Mouse (Mus musculus): ENCODE data around the gene Mrtfb. TPM values are rescaled to one million over a fixed set of nuclear protein-coding genes. Genes with fewer than 3 reads are reported as not detected.
"Not testable (repeated sequence)": the region's sequence is repeated elsewhere in the genome, so short reads cannot be mapped to it uniquely, and the experiment has no call there.

Mrtfb gene
- polyA plus RNA-seq, 1 experiment from 2014 or later, result 28.9 TPM

DNA sequence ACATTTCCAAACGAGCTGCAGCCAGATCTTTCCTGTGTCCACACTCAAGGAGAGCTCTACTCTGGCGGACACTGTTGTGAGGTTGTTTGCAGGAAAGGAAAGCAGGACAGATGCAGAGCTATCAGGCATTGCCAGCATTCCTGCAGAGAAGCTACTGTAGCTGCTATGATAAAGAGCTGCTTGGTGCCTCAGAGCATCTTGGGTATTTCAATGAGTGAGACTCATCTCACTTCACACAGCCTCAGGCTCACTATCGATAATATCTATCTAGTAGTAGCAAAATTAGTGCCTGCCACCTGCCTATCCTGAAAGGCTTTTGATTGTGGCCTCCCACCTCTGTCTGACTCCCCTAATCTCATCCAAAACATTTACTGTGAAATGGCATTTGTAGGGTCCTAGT is 73.4 kb downstream of the Mrtfb start:
- 80% methylated on average over 3 of the region's 3 CpGs for WGBS
- no peak for ATAC-seq (ENCODE audit: insufficient number of reproducible peaks, insufficient read depth, low FRiP score, low TSS enrichment, low read depth)
- H3K9ac ChIP-seq, result no peak overlapping the region
- H3K36me3 ChIP-seq, result peaks cover 25% of the 10 kb centered on the region
- no peaks in the 10 kb centered on the region for H3K27me3 ChIP-seq
- no peaks in the 10 kb centered on the region for H3K9me3 ChIP-seq
- no peaks in the 10 kb centered on the region for H3K4me1 ChIP-seq
- no peak overlapping the region for H3K4me2 ChIP-seq
- H3K27ac ChIP-seq, result no peak overlapping the region
- H3K4me3 ChIP-seq, result no peak overlapping the region

DNA sequence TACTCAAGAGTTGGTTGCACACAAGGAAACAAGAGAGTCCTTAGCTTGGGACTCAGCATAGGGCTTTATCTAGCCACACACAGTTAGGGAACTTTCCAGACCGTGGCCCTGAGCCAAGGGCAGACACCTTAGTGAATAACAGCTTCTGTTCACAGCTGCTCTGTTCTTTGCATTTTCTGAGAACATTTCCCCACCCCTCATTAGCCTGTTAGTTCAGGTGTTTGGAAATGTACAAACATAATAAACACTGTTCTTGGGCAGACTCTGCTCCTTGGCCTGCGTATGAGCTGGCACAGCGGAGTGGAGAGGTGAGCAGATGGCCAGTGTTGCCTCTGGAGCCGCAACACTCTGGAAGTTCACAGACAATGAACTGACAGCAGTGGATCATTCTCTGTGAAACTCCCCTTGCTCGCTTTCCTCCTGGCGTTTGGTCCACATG is 74.0 kb downstream of the Mrtfb start:
- WGBS, result 81% methylated on average over 6 of the region's 6 CpGs
- Histone ChIP-seq H3K4me1 (no peaks in the 10 kb centered on the region), H3K27me3 (no peaks in the 10 kb centered on the region), H3K9ac (no peak overlapping the region), H3K36me3 (peaks cover 25% of the 10 kb centered on the region), H3K27ac (no peak overlapping the region), H3K4me2 (no peak overlapping the region), H3K9me3 (no peaks in the 10 kb centered on the region), H3K4me3 (no peak overlapping the region)
- no peak for ATAC-seq (ENCODE audit: insufficient number of reproducible peaks, insufficient read depth, low FRiP score, low TSS enrichment, low read depth)

DNA sequence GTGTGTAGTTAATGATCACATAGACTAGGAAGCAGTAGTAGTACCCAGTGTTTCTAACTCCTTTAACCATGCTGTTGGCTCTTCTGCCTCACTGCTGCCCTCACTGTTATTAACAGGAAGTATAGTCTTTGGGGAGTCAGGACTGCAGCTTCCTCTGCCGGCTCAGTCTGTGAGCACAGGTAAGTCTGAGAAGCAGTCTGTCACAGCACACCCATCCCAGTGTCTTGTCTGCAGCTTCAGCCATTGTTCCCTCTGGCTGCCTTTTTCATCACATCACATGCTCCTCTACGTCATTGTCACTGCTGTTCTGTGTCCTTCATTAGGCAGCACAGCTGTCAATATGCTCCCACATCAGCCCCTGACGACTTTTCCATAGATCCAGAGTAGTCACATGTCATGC is 75.6 kb downstream of the Mrtfb start:
- no peak for ATAC-seq (ENCODE audit: insufficient number of reproducible peaks, insufficient read depth, low FRiP score, low TSS enrichment, low read depth)
- Histone ChIP-seq H3K27me3 (no peaks in the 10 kb centered on the region), H3K36me3 (peaks cover 19% of the 10 kb centered on the region)

DNA sequence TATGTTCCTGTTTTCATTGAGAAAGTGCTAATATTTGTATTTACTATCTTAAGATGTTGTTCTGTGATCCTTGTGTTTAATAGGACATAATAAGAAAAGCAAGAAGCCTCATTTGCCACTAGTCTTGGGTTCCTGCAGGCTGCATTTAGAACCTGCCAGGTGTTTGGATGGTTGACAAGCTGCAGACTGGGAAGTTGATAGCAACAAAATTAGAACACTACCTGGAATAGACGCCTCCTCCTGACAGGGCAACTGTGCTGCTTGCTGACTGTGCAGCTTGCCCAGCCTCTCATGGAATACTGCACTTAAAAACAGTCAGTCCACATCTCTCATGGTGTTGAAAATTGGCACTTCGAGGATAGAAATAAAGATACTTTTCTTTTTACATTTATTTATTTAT is 76.3 kb downstream of the Mrtfb start:
- H3K4me3 ChIP-seq, result no peak overlapping the region
- H3K27ac ChIP-seq, result no peak overlapping the region
- peaks cover 12% of the 10 kb centered on the region; the same call in 1 of the 2 replicates for H3K36me3 ChIP-seq
- no peak overlapping the region for H3K9ac ChIP-seq
- ATAC-seq (ENCODE audit: insufficient number of reproducible peaks, insufficient read depth, low FRiP score, low TSS enrichment, low read depth), result no peak
- H3K27me3 ChIP-seq, result no peaks in the 10 kb centered on the region
- no peak overlapping the region for H3K4me2 ChIP-seq
- no peaks in the 10 kb centered on the region for H3K4me1 ChIP-seq
- H3K9me3 ChIP-seq, result no peaks in the 10 kb centered on the region
- 83% methylated on average over 2 of the region's 2 CpGs for WGBS

More for the DNA sequence above, 75.6 kb downstream of the Mrtfb start:
- Histone ChIP-seq H3K27ac (no peak overlapping the region), H3K9ac (no peak overlapping the region), H3K4me2 (no peak overlapping the region), H3K4me3 (no peak overlapping the region), H3K4me1 (no peaks in the 10 kb centered on the region), H3K9me3 (no peaks in the 10 kb centered on the region)
- 61% methylated on average over 3 of the region's 3 CpGs for WGBS

DNA sequence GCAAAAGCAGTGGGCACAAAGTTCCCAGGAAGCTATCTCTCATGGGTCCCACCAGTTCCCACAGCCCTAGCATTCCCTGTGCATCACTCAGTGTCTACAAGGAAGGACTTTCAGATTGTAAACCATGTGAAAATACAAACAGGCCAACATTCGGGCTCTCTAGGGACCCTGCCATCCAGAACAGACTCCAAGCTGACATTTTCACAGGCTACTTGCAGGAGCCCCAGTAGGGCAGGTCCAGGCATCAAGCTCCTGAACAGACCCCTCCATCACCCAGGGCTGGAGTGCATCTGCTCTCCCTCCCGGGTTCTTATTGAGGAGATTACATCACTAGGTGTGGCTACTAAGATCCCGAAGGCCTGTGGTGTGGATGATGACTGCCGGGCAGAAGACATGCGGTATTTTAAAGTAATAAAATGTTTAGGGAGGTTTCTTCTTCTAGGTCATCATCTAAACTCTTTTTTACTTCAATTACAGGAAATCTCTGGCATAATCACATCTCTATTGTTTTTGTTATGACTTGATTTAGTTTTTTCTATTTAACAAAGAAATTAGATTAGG is 77.6 kb downstream of the Mrtfb start:
- Histone ChIP-seq H3K4me1 (peaks cover 4% of the 10 kb centered on the region; the same call in 1 of the 2 replicates), H3K9me3 (no peaks in the 10 kb centered on the region), H3K9ac (no peak overlapping the region), H3K36me3 (0 out of 2 replicates have a peak, but pooled peaks cover 6% of the 10 kb centered on the region), H3K27me3 (no peaks in the 10 kb centered on the region), H3K4me2 (no peak overlapping the region), H3K4me3 (no peak overlapping the region), H3K27ac (no peak overlapping the region)
- no peak for ATAC-seq (ENCODE audit: insufficient number of reproducible peaks, insufficient read depth, low FRiP score, low TSS enrichment, low read depth)
- 83% methylated on average over 5 of the region's 5 CpGs for WGBS

DNA sequence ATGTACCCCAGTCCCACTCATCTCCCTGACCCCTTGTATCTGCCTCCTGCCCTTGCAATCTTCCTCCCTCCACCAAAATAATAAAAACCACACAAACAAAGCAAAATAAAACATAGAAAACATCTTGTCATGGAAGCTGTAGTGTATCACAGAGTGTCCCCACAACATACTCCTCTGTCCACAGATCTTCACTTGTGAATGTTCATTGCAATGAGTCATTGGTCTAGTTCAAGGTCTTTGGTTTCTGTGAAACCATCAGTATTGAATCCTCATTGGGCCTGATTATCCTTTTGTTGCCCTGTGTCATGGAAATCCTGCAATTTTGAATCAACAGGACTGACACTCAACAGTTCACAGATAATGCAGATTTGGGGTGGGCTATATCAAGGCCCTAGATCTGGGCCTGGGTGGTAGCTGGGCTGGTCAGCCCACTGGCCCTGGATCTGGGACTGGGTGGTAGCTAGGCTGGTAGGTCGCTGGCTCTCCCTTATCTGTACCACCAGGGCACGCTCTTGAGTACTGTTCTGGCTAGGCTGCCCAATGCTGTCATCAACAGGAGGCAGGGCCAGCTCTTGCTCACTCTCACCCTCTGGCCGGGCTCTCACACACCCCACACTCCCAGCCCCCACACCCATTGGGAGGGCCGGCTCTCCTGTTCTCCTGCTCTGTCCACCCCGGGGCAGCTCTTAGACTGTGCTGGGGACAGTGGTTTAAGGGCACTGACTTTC is 80.4 kb downstream of the Mrtfb start:
- H3K27ac ChIP-seq, result no peak overlapping the region

DNA sequence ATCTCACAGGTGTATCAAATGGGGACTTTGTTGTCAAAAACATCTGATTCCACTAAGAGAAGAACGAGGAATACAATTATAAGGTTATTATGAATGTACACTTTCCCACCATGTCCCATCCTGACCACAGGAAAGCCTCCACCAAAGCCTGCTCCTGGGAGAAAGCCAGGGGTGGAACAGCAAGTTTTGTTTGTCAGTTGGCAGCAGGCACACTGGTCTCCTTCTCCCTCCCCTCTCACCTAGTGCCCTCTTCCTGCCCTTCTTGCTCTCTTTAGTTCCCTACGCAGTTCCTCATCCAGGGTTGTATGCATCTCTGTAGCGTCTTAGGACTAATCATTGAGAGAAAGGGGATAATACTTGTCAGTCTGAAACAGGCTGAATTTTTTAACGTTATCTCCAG is 81.8 kb downstream of the Mrtfb start:
- 81% methylated on average over 4 of the region's 4 CpGs for WGBS
- no peak for ATAC-seq (ENCODE audit: insufficient number of reproducible peaks, insufficient read depth, low FRiP score, low TSS enrichment, low read depth)
- Histone ChIP-seq H3K36me3 (0 out of 2 replicates have a peak, but pooled peaks cover 4% of the 10 kb centered on the region), H3K4me3 (no peak overlapping the region), H3K4me1 (peaks cover 4% of the 10 kb centered on the region; the same call in 1 of the 2 replicates), H3K27ac (no peak overlapping the region), H3K4me2 (no peak overlapping the region), H3K27me3 (no peaks in the 10 kb centered on the region), H3K9me3 (no peaks in the 10 kb centered on the region), H3K9ac (no peak overlapping the region)

More for the DNA sequence above, 80.4 kb downstream of the Mrtfb start:
- Histone ChIP-seq H3K4me2 (no peak overlapping the region), H3K9me3 (no peaks in the 10 kb centered on the region), H3K9ac (no peak overlapping the region), H3K27me3 (no peaks in the 10 kb centered on the region), H3K4me3 (no peak overlapping the region), H3K4me1 (peaks cover 4% of the 10 kb centered on the region; the same call in 1 of the 2 replicates), H3K36me3 (0 out of 2 replicates have a peak, but pooled peaks cover 3% of the 10 kb centered on the region)
- no peak for ATAC-seq (ENCODE audit: insufficient number of reproducible peaks, insufficient read depth, low FRiP score, low TSS enrichment, low read depth)
- 75% methylated on average over 5 of the region's 5 CpGs for WGBS

DNA sequence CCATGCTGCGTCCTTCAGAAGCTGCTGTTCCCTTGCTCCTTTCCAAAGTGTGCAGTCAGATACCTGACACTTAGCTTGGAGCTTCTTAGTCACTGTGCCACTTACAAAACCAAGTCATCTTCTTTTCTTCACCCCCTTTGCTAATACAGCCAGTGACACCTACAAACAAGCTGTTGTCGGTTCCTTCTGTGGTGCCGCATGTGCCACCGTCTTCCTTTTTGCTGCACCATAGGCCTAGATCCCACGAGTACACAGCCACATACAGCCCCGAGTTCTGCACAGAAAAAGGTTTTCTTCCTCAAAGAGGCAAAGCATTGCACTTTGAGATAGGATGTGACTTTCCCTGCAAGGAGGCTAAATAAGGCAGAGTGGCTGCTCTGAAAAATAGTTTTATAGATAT is 83.2 kb downstream of the Mrtfb start:
- Histone ChIP-seq H3K4me2 (no peak overlapping the region), H3K9ac (no peak overlapping the region), H3K4me1 (peaks cover 4% of the 10 kb centered on the region; the same call in 1 of the 2 replicates), H3K27ac (no peak overlapping the region), H3K9me3 (no peaks in the 10 kb centered on the region), H3K36me3 (peaks cover 8% of the 10 kb centered on the region), H3K27me3 (no peaks in the 10 kb centered on the region), H3K4me3 (no peak overlapping the region)
- ATAC-seq (ENCODE audit: insufficient number of reproducible peaks, insufficient read depth, low FRiP score, low TSS enrichment, low read depth), result no peak
- WGBS, result 84% methylated on average over 6 of the region's 6 CpGs

DNA sequence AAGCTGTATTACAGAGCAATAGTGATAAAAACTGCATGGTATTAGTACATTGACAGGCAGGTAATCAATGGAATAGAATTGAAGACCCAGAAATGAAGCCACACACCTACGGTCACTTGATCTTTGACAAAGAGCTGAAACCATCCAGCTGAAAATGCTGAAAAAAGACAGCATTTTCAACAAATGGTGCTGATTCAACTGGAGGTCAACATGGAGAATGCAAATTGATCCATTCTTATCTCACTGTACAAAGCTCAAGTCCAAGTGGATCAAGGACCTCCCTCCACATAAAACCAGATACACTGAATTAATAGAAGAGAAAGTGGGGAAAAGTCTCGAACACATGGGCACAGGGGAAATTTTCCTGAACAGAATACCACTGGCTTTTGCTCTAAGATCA is 89.5 kb downstream of the Mrtfb start:
- not testable (repeated sequence) for H3K4me2 ChIP-seq; H3K27me3 ChIP-seq; H3K4me1 ChIP-seq; H3K9me3 ChIP-seq; ATAC-seq (ENCODE audit: insufficient number of reproducible peaks, insufficient read depth, low FRiP score, low TSS enrichment, low read depth); H3K27ac ChIP-seq; H3K9ac ChIP-seq; H3K4me3 ChIP-seq
- peaks cover 14% of the 10 kb centered on the region for H3K36me3 ChIP-seq
- WGBS, result 91% methylated on average over 2 of the region's 2 CpGs

DNA sequence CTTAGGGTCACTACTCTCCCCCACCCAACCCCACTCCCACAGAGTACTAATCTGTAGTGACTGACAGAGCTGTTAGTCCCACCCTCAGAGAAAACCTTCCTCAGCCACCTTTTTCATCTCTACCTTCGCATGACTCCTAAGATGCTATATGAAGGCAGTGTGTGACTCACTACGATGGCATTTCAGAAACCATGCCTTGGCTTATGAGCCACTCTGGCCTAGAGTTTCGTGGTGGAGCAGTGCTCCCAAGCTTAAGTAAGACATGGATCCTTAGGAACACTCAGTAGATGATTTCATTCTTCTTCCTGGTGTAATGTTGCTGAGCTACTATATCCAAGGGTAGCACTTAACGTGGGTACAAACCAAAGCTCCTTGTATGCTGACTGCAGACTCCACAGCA is 94.4 kb downstream of the Mrtfb start:
- H3K36me3 ChIP-seq, result 0 out of 2 replicates have a peak, but pooled peaks cover 3% of the 10 kb centered on the region
- H3K4me2 ChIP-seq, result no peak overlapping the region
- H3K4me3 ChIP-seq, result no peak overlapping the region
- WGBS, result 78% methylated on average over 4 of the region's 4 CpGs
- H3K9me3 ChIP-seq, result no peaks in the 10 kb centered on the region
- H3K27ac ChIP-seq, result no peak overlapping the region
- ATAC-seq (ENCODE audit: insufficient number of reproducible peaks, insufficient read depth, low FRiP score, low TSS enrichment, low read depth), result no peak
- H3K27me3 ChIP-seq, result no peaks in the 10 kb centered on the region
- peaks cover 9% of the 10 kb centered on the region for H3K4me1 ChIP-seq
- H3K9ac ChIP-seq, result no peak overlapping the region

DNA sequence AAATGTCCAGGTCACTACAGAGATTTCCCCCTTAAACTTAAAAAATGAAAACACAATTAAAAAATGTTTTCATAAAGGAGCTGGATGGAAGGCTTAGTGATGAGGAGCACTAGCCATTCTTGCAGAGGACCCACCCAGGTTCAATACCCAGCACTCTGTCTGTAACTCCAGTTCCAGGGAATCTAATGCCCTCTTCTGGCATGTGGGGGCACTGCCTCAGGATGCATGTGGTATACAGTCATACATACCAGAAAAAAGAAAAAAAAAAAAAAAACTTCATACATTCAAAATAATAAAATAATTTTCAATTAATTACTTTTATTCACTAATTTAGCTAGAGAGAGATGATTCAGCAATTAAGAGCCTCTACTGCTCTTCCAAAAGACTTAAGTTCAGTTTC is 95.0 kb downstream of the Mrtfb start:
- no peaks in the 10 kb centered on the region for H3K36me3 ChIP-seq

DNA sequence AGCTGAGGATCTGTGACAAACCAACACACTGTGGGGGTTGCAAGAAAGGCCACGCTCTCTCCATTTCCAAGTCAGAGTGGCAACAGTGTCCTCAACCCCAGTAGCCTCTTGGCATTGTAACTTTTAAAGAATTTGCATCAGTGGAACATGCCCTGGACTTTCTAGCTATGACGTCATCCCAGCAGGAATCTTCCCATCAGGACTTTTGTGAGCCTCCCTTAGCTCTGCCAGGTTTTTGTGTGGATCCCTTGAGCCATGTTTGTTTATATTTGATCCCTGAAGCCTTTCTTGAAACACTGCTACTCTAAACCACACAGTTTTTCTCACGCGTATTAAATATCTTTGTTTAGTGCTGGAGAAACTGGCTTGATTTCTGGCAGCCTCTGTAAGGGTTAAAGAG is 97.6 kb downstream of the Mrtfb start:
- no peak overlapping the region for H3K4me3 ChIP-seq
- no peak overlapping the region for H3K9ac ChIP-seq
- peaks cover 31% of the 10 kb centered on the region for H3K4me1 ChIP-seq
- no peak overlapping the region for H3K4me2 ChIP-seq
- H3K36me3 ChIP-seq, result no peaks in the 10 kb centered on the region
- H3K27me3 ChIP-seq, result no peaks in the 10 kb centered on the region
- no peaks in the 10 kb centered on the region for H3K9me3 ChIP-seq
- H3K27ac ChIP-seq, result no peak overlapping the region
- WGBS, result 58% methylated on average over 4 of the region's 4 CpGs
- ATAC-seq (ENCODE audit: insufficient number of reproducible peaks, insufficient read depth, low FRiP score, low TSS enrichment, low read depth), result no peak

More for the DNA sequence above, 95.0 kb downstream of the Mrtfb start:
- ATAC-seq (ENCODE audit: insufficient number of reproducible peaks, insufficient read depth, low FRiP score, low TSS enrichment, low read depth), result no peak
- no peak overlapping the region for H3K4me3 ChIP-seq
- no peaks in the 10 kb centered on the region for H3K9me3 ChIP-seq
- H3K4me2 ChIP-seq, result no peak overlapping the region
- no peak overlapping the region for H3K9ac ChIP-seq
- no peak overlapping the region for H3K27ac ChIP-seq
- no peaks in the 10 kb centered on the region for H3K27me3 ChIP-seq
- H3K4me1 ChIP-seq, result peaks cover 9% of the 10 kb centered on the region

All from embryonic facial prominence, embryonic 13.5 days (tissue).